Mouse (Mus musculus) intestine, embryonic 16.5 days (tissue): ENCODE data around the gene Nfia. TPM values are rescaled to one million over a fixed set of nuclear protein-coding genes. Genes with fewer than 3 reads are reported as not detected.

Experiments
- ATAC-seq: fragments of 200-750 bp; cut with Nextera tagmentation; 2 replicates; pipeline ENCODE4 v1.8.0; 2017; ENCODE audit warnings: moderate TSS enrichment, moderate library complexity
- H3K27ac ChIP-seq: fragments of 300-500 bp; sonication (generic); 2 replicates; pipeline ENCODE4 v1.5.1; 2014; ENCODE audit warnings: mild to moderate bottlenecking, low read length
- H3K27me3 ChIP-seq: fragments of 300-500 bp; sonication (generic); replicated peaks from 2 replicates; pipeline ENCODE4 v1.6.1; 2014; ENCODE audit warnings: low read length, control low read depth, mixed read lengths; ENCODE audit not compliant: control insufficient read depth, insufficient read depth
- H3K36me3 ChIP-seq: fragments of 300-500 bp; sonication (generic); 2 replicates; pipeline ENCODE4 v1.6.1; 2014; ENCODE audit warnings: low read length, control low read depth; ENCODE audit not compliant: control insufficient read depth, insufficient read depth
- H3K4me1 ChIP-seq: fragments of 300-500 bp; sonication (generic); 2 replicates; pipeline ENCODE4 v1.6.1; 2014; ENCODE audit warnings: low read length, control low read depth, mixed read lengths; ENCODE audit not compliant: control insufficient read depth, insufficient read depth
- H3K4me2 ChIP-seq: fragments of 300-500 bp; sonication (generic); 2 replicates; pipeline ENCODE4 v1.6.1; 2014; ENCODE audit warnings: low read depth, low read length, control low read depth
- H3K4me3 ChIP-seq: fragments of 300-500 bp; sonication (generic); 2 replicates; pipeline ENCODE4 v1.5.1; 2014; ENCODE audit warnings: mild to moderate bottlenecking, low read length
- H3K9ac ChIP-seq: fragments of 300-500 bp; sonication (generic); 2 replicates; pipeline ENCODE4 v1.6.1; 2014; ENCODE audit warnings: low read depth, low read length
- H3K9me3 ChIP-seq: fragments of 300-500 bp; sonication (generic); 2 replicates; pipeline ENCODE4 v1.6.1; 2016; ENCODE audit warnings: low read length, control low read depth; ENCODE audit not compliant: control insufficient read depth
- WGBS: fragments of 180-500 bp; shearing (Covaris S2); extraction: QIAGEN DNeasy Blood & Tissue Kit; methylation state at CpG from one replicate; pipeline ENCODE4 v1.1.7; 2014; 5-methylcytosine and 5-hydroxymethylcytosine counted together
- polyA plus RNA-seq: library from polyadenylated mRNA; unstranded; fragments of >200 nt; fragmentation: Nextera tagmentation; extraction: Ambion mirVana; gene quantifications from 2 replicates; pipeline ENCODE4 v1.2.1, GENCODE M21; 2015

Gene Nfia
- polyA plus RNA-seq, 1 experiment from 2014 or later: 24.0 TPM

DNA sequence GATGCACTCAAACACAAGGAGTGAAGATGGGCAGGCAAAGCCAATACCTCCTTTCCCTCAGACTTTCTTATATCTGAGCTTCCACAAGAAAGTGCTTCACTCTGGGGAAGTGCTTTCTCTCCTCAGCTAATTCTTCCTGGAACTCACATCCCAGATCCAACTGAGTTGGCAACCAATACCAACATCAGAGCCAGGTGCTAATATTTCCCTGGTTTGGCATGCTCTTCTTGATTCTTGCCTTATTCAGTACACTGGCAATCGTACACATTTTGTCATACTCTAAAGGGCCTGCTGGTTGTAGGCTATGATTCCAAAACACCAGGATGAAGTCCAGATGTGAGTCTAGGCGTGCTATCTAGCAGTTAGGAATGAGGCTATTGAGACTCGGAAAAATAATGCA lies 385.4 kb downstream of the Nfia start:
- Histone ChIP-seq H3K4me1 (no peaks in the 10 kb centered on the region), H3K36me3 (no peaks in the 10 kb centered on the region), H3K4me3 (no peak overlapping the region), H3K27ac (no peak overlapping the region), H3K4me2 (no peak overlapping the region), H3K9me3 (no peaks in the 10 kb centered on the region), H3K27me3 (no peaks in the 10 kb centered on the region), H3K9ac (no peak overlapping the region)
- no peak for ATAC-seq
- WGBS: 77% methylated on average over 3 of the region's 3 CpGs

- H3K9me3 ChIP-seq: no peaks in the 10 kb centered on the region
- H3K4me1 ChIP-seq: no peaks in the 10 kb centered on the region
- H3K4me3 ChIP-seq: no peak overlapping the region
- no peaks in the 10 kb centered on the region for H3K27me3 ChIP-seq
- H3K27ac ChIP-seq: no peak overlapping the region
- H3K4me2 ChIP-seq: no peak overlapping the region
- ATAC-seq: no peak
- H3K36me3 ChIP-seq: no peaks in the 10 kb centered on the region
- no peak overlapping the region for H3K9ac ChIP-seq
- 63% methylated on average over 3 of the region's 3 CpGs for WGBS
Observed at GRCm38 (mm10) chr4:98166379-98166778, 393.8 kb downstream of the Nfia start.

Other genes with a start within 250 kb of the Nfia start
- 2.5 and 2.6 TPM in 2 replicates for gene E130114P18Rik, start 5.3 kb downstream of the Nfia start, polyA plus RNA-seq